Mouse (Mus musculus) olfactory bulb, adult 2 months (tissue): ENCODE results near the gene Trappc12.

ENCODE experiments used
- CTCF ChIP-seq: fragments of 200-500 bp; IDR thresholded peaks from 2 replicates; pipeline ENCODE4 v1.5.1; 2012; ENCODE audit warnings: low read depth, mild to moderate bottlenecking, low read length, moderate library complexity; ENCODE audit not compliant: insufficient read depth
- POLR2A ChIP-seq: fragments of 200-500 bp; IDR thresholded peaks from 2 replicates; pipeline ENCODE4 v1.6.1; 2012; ENCODE audit warnings: mild to moderate bottlenecking, low read depth, low read length, moderate library complexity; ENCODE audit not compliant: insufficient read depth

- TF ChIP-seq POLR2A (no peak), CTCF (no peak)
Observed at GRCm38 (mm10) chr12:28775627-28776026, 25.4 kb upstream of the Trappc12 start.
